Mouse (Mus musculus) hindbrain, embryonic 11.5 days (tissue): ENCODE data around the gene Sctr. TPM values are rescaled to one million over a fixed set of nuclear protein-coding genes. Genes with fewer than 3 reads are reported as not detected.

Experiments used
- ATAC-seq: fragments of 200-750 bp; cut with Nextera tagmentation; 2 replicates; pipeline ENCODE4 v1.8.0; 2017; ENCODE audit warnings: mild to moderate bottlenecking, moderate TSS enrichment, moderate library complexity; ENCODE audit not compliant: low FRiP score
- DNase-seq: peaks from one replicate; pipeline ENCODE4 v3.0.0-alpha.2; 2015; ENCODE audit warnings: low spot score
- H3K27ac ChIP-seq: fragments of 300-500 bp; sonication (generic); 2 replicates; pipeline ENCODE4 v1.5.1; 2014; ENCODE audit warnings: mild to moderate bottlenecking, low read depth, low read length
- H3K27me3 ChIP-seq: fragments of 300-500 bp; sonication (generic); 2 replicates; pipeline ENCODE4 v1.6.1; 2014; ENCODE audit warnings: mild to moderate bottlenecking, low read length, moderate library complexity, mixed read lengths; ENCODE audit not compliant: control insufficient read depth, insufficient read depth
- H3K36me3 ChIP-seq: fragments of 300-500 bp; sonication (generic); 2 replicates; pipeline ENCODE4 v1.6.1; 2014; ENCODE audit warnings: mild to moderate bottlenecking, low read length, moderate library complexity, mixed read lengths; ENCODE audit not compliant: control insufficient read depth, insufficient read depth
- H3K4me1 ChIP-seq: fragments of 300-500 bp; sonication (generic); replicated peaks from 2 replicates; pipeline ENCODE4 v1.6.1; 2014; ENCODE audit warnings: low read length, mixed read lengths; ENCODE audit not compliant: control insufficient read depth, insufficient read depth
- H3K4me2 ChIP-seq: fragments of 300-500 bp; sonication (generic); replicated peaks from 2 replicates; pipeline ENCODE4 v1.6.1; 2014; ENCODE audit warnings: mild to moderate bottlenecking, low read depth, low read length
- H3K4me3 ChIP-seq: fragments of 300-500 bp; sonication (generic); 2 replicates; pipeline ENCODE4 v1.5.1; 2014; ENCODE audit warnings: low read depth, low read length
- H3K9ac ChIP-seq: fragments of 300-500 bp; sonication (generic); 2 replicates; pipeline ENCODE4 v1.6.1; 2014; ENCODE audit warnings: low read depth, low read length
- H3K9me3 ChIP-seq: fragments of 300-500 bp; sonication (generic); 2 replicates; pipeline ENCODE4 v1.6.1; 2016; ENCODE audit warnings: low read length; ENCODE audit not compliant: control insufficient read depth
- WGBS: fragments of 180-500 bp; shearing (Covaris S2); extraction: QIAGEN DNeasy Blood & Tissue Kit; methylation state at CpG from one replicate; pipeline ENCODE4 v1.1.7; 2014; 5-methylcytosine and 5-hydroxymethylcytosine counted together
- polyA plus RNA-seq: library from polyadenylated mRNA; unstranded; fragments of >200 nt; fragmentation: Nextera tagmentation; extraction: Ambion mirVana; gene quantifications from 2 replicates; pipeline ENCODE4 v1.2.1, GENCODE M21; 2014

Gene Sctr
- polyA plus RNA-seq, 1 experiment from 2014 or later = 0.73 TPM

DNA sequence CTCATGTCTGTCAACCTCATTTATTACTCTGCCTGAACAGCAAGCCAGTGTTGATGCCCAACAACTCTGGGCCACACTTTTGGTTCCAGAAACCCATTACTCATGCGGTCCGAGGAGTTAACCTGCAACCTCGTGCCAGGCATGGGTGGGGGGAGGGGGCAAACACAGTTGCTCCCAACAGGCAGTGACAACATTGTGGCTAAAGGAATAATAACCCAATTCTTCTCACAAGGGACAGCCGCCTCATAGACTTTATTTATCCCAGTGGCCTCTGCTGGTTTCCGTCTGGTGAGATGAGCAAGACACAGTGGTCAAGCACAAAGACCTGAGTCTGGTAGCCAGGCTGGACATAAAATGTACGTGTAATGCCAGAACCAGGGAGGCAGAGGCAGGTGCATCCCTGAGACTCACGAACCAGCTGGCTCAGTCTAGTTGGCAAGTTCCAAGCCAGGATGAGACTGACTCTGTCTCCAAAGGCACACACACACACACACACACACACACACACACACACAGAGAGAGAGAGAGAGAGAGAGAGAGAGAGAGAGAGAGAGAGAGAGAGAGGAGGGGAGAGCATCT, 28.9 kb downstream of the Sctr start:
- no peak overlapping the region for H3K4me3 ChIP-seq
- no peak overlapping the region for H3K4me2 ChIP-seq
- DNase-seq = no peak
- no peaks in the 10 kb centered on the region for H3K9me3 ChIP-seq
- H3K36me3 ChIP-seq = no peaks in the 10 kb centered on the region
- no peaks in the 10 kb centered on the region for H3K4me1 ChIP-seq
- ATAC-seq = no peak
- no peak overlapping the region for H3K9ac ChIP-seq
- no peak overlapping the region for H3K27ac ChIP-seq
- H3K27me3 ChIP-seq = no peaks in the 10 kb centered on the region
- WGBS = 77% methylated on average over 7 of the region's 7 CpGs

DNA sequence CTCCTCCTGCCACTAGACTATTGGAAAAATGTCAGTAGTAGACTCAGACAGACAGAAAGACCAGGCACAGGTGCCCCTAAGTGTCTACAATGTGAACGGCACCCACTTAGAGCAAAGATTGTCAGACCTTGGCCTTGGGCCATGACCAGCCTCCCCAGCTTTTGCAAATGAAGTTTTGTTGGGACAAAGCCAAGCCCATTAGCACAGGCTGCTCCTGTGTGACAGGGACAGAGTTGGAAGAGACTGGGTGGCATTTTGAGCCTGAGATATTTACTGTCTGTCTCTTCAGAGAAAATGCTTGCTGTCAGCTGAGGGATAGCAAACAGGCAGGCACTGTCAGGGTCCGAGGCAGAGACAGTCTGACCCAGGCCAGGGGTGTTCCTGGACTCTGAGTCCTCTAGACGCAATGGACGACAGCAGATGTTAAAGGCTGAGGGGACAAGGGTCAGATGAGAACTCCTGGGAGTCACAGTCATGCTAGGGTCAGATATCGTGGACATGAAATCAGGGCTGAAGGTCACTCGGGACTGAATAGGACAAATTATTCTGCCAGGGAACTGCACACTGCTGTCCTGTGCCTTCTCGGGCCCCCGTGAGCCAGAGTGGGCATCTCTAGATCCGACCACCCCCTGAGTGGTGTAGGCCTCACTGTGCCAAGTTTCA, 30.5 kb downstream of the Sctr start:
- Histone ChIP-seq H3K27ac (no peak overlapping the region), H3K9me3 (no peaks in the 10 kb centered on the region), H3K4me2 (no peak overlapping the region), H3K27me3 (no peaks in the 10 kb centered on the region), H3K4me1 (no peaks in the 10 kb centered on the region), H3K9ac (no peak overlapping the region), H3K4me3 (no peak overlapping the region), H3K36me3 (no peaks in the 10 kb centered on the region)
- no peak for DNase-seq
- no peak for ATAC-seq
- WGBS = 68% methylated on average over 9 of the region's 9 CpGs

DNA sequence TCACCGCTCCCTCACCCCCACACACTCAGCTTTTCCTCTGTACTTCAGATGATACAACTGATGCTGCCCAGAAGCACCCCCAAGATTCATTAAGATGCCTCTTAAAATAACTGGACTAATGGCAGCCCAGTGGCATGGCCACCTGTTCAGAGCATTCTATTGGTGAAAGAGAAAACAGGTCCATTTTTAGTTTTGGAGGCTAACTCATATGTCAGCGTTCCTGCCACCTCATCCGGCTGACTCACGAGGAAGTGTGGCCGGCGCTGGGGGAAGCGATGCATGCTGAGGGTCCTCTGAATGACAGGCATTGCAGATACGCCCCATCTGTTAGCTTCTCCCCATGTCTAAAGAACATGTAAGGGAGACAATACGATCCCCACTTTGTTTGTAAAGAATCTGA, 31.9 kb downstream of the Sctr start:
- no peak overlapping the region for H3K4me2 ChIP-seq
- WGBS = 83% methylated on average over 9 of the region's 9 CpGs
- H3K27ac ChIP-seq = no peak overlapping the region
- H3K4me3 ChIP-seq = no peak overlapping the region
- no peak for DNase-seq
- H3K9ac ChIP-seq = no peak overlapping the region
- no peak for ATAC-seq
- H3K4me1 ChIP-seq = no peaks in the 10 kb centered on the region
- H3K36me3 ChIP-seq = no peaks in the 10 kb centered on the region
- H3K9me3 ChIP-seq = no peaks in the 10 kb centered on the region
- H3K27me3 ChIP-seq = no peaks in the 10 kb centered on the region

DNA sequence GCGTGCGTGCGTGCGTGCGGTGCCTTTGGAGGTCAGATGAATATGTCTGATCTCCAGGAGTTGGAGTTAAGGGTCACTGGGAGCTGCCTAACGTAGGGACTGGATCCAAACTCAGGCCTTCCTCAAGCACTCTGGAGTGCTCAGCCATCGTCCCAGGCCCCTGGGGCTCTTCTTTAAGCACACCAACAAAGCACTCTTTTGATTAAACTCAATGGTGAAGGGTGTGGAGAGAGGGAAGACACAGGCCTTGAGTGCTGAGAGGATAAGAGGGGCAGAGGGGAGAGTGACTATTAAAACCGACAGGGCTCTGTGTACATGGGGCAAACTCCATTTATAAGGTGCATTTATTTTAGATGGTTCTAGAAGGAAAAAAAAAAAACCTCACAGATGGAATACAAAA, 35.7 kb downstream of the Sctr start:
- H3K4me2 ChIP-seq = no peak overlapping the region
- H3K4me1 ChIP-seq = no peaks in the 10 kb centered on the region
- 66% methylated on average over 8 of the region's 8 CpGs for WGBS
- H3K36me3 ChIP-seq = no peaks in the 10 kb centered on the region
- H3K27me3 ChIP-seq = no peaks in the 10 kb centered on the region
- H3K9ac ChIP-seq = no peak overlapping the region
- H3K9me3 ChIP-seq = no peaks in the 10 kb centered on the region
- ATAC-seq (no peak), DNase-seq (no peak)
- no peak overlapping the region for H3K27ac ChIP-seq
- H3K4me3 ChIP-seq = no peak overlapping the region

DNA sequence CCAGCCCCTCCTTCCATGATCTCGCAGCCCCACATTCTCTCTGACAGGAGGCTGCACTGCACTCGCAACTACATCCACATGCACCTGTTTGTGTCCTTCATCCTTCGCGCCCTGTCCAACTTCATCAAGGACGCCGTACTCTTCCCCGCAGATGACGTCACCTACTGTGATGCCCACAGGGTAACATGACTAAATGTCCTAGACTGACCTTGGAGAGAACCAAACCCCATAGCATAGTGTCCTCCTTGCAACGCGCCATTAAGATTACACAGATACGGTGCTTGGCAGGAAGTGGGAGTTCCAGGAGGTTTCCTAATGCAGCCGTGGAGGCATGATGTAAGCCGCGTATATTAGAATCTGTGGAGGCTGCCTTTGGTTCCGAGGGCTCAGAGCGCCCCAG, 37.9 kb downstream of the Sctr start:
- 92% methylated on average over 16 of the region's 16 CpGs for WGBS
- DNase-seq (no peak), ATAC-seq (no peak)
- Histone ChIP-seq H3K27me3 (no peaks in the 10 kb centered on the region), H3K36me3 (no peaks in the 10 kb centered on the region), H3K4me2 (no peak overlapping the region), H3K4me3 (no peak overlapping the region), H3K27ac (no peak overlapping the region), H3K4me1 (no peaks in the 10 kb centered on the region), H3K9me3 (no peaks in the 10 kb centered on the region), H3K9ac (no peak overlapping the region)

DNA sequence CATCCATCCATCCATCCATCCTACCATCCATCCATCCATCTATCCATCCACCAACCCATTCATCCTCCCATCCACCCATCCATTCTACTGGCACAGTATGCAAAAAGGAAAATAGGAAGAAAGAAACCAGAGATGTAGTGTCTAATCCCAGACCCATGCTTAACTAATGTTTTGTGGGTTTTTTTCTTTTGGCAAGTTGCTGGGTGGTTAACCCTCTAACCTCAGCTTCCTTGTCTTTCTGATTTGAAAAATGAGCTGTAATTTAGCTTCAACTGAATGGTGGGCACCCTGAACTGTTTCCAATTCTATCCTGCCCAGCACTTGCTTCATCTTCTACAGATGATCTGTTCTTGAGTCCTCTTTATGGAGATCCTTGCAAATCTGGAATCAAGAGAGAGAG, 40.6 kb downstream of the Sctr start:
- Histone ChIP-seq H3K9me3 (no peaks in the 10 kb centered on the region), H3K4me3 (no peak overlapping the region), H3K4me1 (no peaks in the 10 kb centered on the region), H3K4me2 (no peak overlapping the region), H3K36me3 (no peaks in the 10 kb centered on the region), H3K27ac (no peak overlapping the region), H3K27me3 (no peaks in the 10 kb centered on the region), H3K9ac (no peak overlapping the region)
- ATAC-seq (no peak), DNase-seq (no peak)

DNA sequence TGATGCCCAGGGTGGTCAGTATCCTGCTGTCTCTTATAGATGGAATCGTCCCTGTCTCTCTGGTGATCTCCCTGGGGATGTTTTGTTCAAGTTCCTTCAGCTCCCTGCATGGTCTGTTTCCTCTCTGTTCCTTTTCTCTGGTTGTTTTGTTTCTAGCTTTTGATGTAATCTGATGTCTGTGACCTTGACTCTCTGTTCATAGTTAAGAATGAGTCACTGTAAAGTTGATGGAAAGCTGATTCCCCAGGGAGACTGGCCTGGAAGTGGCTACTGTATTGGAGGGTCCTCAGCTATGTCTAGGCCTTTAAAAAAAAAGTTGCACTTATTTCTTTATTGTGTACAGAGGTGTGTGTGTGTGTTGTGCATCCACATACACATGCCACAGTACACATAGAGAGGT, 44.4 kb downstream of the Sctr start:
- Histone ChIP-seq H3K9me3 (no peaks in the 10 kb centered on the region), H3K36me3 (no peaks in the 10 kb centered on the region), H3K27me3 (no peaks in the 10 kb centered on the region), H3K4me2 (no peak overlapping the region), H3K27ac (no peak overlapping the region), H3K4me3 (no peak overlapping the region), H3K4me1 (no peaks in the 10 kb centered on the region), H3K9ac (no peak overlapping the region)
- WGBS = 16% methylated on average over 1 of the region's 1 CpGs
- no peak for ATAC-seq
- no peak for DNase-seq

DNA sequence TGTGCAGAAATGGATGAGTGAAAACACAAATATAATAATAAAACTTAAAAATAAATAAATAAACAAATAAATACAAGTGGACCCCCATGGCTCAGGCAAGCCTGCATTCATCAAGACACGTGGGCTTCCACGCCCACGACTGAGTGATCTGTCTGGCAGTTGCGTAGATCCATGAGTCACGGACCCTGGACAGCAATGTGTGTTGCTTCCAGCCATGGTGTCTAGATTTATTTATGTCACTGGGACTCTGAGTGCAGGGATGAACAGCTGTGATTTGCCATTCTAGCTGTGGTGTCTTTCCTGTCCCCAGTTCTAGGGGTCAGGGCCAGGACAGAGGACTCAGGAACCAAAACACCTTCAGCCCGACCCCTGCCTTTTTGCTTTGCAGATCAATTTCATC, 48.3 kb downstream of the Sctr start:
- WGBS = 88% methylated on average over 6 of the region's 6 CpGs
- Histone ChIP-seq H3K4me1 (no peaks in the 10 kb centered on the region), H3K27me3 (no peaks in the 10 kb centered on the region)

DNA sequence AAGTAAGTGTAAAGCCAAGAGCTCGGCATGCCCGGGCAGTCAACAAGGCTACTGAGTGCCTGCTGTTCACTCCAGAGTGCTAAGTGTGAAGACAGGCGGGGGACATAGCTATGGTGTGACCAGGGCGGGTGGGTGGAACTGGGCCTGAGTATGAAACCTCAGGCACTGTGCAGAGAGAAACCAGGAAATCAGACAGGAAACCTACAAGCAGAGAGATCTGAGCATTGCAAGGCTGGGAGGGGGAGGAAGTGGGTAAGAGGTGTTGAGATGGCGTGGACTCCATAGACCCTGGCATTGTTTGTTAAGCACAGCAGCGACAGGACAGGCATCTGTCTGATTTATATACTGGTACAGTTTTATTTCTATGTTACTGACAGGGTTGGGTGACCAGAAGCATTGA, 48.8 kb downstream of the Sctr start:
- Histone ChIP-seq H3K9ac (no peak overlapping the region), H3K4me1 (no peaks in the 10 kb centered on the region), H3K27ac (no peak overlapping the region), H3K4me3 (no peak overlapping the region), H3K27me3 (no peaks in the 10 kb centered on the region), H3K4me2 (no peak overlapping the region), H3K9me3 (no peaks in the 10 kb centered on the region), H3K36me3 (no peaks in the 10 kb centered on the region)
- no peak for DNase-seq
- WGBS = 84% methylated on average over 6 of the region's 6 CpGs
- no peak for ATAC-seq

More for the DNA sequence above, 48.3 kb downstream of the Sctr start:
- H3K4me3 ChIP-seq = no peak overlapping the region
- H3K36me3 ChIP-seq = no peaks in the 10 kb centered on the region
- DNase-seq = no peak
- H3K27ac ChIP-seq = no peak overlapping the region
- ATAC-seq = no peak
- H3K9me3 ChIP-seq = no peaks in the 10 kb centered on the region
- H3K4me2 ChIP-seq = no peak overlapping the region
- H3K9ac ChIP-seq = no peak overlapping the region
